Mouse (Mus musculus): ENCODE measurements around the gene Mcf2l.

DNA sequence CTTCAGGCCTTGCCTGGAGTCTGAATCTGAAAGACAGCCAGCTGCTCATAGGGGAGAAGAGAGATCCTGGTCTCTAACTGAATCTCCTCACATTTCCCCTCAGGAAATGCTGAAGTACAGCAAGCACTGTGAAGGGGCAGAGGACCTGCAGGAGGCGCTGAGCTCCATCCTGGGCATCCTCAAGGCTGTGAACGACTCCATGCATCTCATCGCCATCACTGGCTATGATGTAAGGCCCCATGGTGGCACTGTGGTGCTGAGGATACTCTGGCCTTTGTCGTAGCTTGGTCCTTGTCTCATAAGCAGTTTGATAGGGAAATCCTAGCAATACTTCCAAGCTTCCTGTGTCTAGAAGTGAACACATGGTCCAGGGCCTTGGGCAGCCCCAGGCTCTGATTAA is 136.7 kb downstream of the Mcf2l start:
- TF ChIP-seq CTCF (IDR thresholded peaks at IDR 0.05; ENCODE audit: low read depth) (peak; percentile 21), EP300 (IDR thresholded peaks at IDR 0.05; ENCODE audit: low read depth) (no peak)

All from heart, postnatal 0 days (tissue).